Mouse (Mus musculus) layer of hippocampus, postnatal 25 days (tissue): ENCODE results near the gene Ncbp2. TPM values are rescaled to one million over a fixed set of nuclear protein-coding genes. Genes with fewer than 3 reads are reported as not detected.

Source experiments
- DNase-seq, 2 experiments: peaks; one replicate each; pipeline ENCODE4 v3.0.0; 2022; ENCODE audit warnings: mixed read lengths in 2 of 2, low spot score in 1 of 2; ENCODE audit errors: extremely low spot score in 1 of 2
- microRNA-seq, 2 experiments: library from miRNA; unstranded; fragments of <30 nt; microRNA quantifications; one replicate each; pipeline ENCODE4 v1.2.0; 2021
- total RNA-seq, 2 experiments: library from RNA; stranded (reverse); gene quantifications; 2 replicates each; pipeline ENCODE4 v1.2.3; 2021

The Ncbp2 gene
- total RNA-seq, 2 experiments from 2014 or later: 49.9 to 55.3 TPM

DNA sequence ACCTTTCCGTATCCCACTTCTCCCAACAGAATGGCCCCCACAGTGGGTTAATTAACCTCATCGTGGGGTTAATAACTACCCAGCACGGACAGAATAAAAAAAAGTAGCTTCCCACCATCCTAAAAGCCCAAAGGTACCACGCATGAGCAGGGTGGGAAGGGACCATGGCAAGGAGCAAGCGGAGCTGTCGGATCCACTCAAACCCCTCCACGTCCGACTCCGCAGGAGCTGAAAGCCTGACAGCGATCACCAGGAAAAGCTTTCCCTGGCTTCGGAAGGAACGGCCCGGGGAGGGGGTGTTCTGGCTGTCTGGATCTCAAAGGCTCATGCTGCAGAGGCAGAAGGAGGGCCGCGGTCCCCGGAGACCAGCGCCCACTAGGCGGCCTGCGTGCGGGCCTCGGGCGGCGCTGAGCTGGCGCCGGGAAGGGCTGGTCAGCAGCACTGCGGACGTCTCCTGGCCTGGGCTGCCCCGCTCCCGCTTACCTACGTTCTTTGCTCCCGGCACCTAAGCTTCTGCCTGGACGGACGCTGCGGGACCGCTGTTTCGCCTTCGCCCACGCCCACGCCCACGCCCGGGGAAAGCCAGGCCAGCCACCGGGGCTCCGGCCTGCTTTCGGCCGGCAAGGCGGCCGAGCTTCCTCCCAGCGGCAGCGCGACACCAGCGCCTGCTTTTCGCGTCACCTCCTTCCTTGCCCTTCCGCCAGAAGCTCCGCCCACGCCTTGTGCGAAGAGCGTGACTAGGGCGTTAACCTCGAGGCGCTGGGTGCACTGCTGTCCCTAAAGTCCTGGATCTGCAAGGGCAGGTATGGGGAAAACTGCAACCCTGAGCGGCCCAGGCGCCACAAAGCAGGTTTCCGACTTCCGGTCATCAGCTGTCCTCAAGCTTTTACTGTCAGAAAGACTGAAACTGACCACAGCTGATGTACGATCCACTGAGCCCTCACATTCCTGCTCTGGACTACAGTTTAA lies 54.5 kb downstream of the Ncbp2 start, which contains the start of gene Senp5:
Gene Senp5, minus strand, starts transcription at position 779 of the 969 bp plus-strand sequence.
- peak; percentile 73 to 83 for DNase-seq

DNA sequence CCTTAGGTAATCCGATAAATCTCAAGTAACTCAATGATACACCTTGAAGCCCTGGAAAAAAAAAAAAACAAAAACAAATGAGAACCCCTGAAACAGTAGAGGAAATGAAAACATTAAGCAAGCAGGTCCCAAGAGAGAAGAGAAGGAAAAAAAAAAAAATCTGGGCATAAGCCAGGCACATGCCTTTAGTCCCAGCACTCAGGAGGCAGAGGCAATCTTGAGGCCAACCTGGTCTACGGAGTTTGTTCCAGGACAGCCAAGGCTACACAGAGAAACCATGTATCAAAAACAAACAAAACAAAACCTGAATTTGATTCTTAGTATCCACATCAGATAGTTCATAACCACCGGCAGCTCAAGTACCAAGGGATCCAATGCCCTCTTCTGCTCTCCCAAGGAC lies 56.4 kb downstream of the Ncbp2 start:
- no peak for DNase-seq

- no peak for DNase-seq
These were observed 60.4 kb downstream of the Ncbp2 start for GRCm38 (mm10) chr16:32008529-32009293.

DNA sequence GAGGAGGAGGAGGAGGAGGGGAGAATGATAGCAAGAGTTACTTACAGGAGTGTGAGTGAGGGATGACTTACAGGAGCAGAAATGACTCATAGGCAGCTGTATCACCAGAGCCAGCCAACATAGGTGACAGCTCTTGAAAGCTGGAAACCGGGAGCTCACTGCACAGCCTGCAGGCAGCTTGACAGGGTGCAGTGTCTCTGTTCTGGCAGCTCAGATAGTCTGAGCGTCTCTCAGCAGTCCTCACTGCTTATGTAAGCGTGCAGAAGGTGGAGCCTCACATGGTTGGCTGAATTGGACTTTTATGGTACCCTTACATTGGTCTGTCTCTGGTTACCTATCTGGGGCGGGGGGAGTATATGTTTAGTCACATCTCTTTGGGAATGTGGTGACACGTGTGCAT lies 61.6 kb downstream of the Ncbp2 start:
- DNase-seq: peak in 1 of 2 experiments; percentile 24

- no peak for DNase-seq
These were observed 62.0 kb downstream of the Ncbp2 start for GRCm38 (mm10) chr16:32010330-32010729.

Small RNA genes lying within 50 kb of the gene (microRNA-seq; reads per million reads assigned to microRNA genes)
- gene Gm26269: 0 reads per million in 2 experiments

Other genes starting within 250 kb of the Ncbp2 start
- under 1 TPM; 0.16 to 0.17 TPM for gene Meltf, start 69.7 kb upstream of the Ncbp2 start, total RNA-seq
- gene Pigz, start 14.7 kb upstream of the Ncbp2 start, total RNA-seq: 10 to 100 TPM; 15.4 to 20.9 TPM
- 10 to 100 TPM; 42.2 to 49.5 TPM for gene 0610012G03Rik, start within 50 bp of the Ncbp2 start, total RNA-seq
- 10 to 100 TPM; 39.4 to 40.4 TPM for gene Senp5, start 54.8 kb downstream of the Ncbp2 start, total RNA-seq
- gene Pak2, start 130.8 kb downstream of the Ncbp2 start, total RNA-seq: 10 to 100 TPM; 29.9 to 30.6 TPM
- gene Pigx, start 151.2 kb downstream of the Ncbp2 start, total RNA-seq: 10 to 100 TPM; 21.9 to 29.5 TPM
- gene Cep19, start 151.3 kb downstream of the Ncbp2 start, total RNA-seq: 10 to 100 TPM; 62.9 to 65.4 TPM
- 10 to 100 TPM in 1 of 2 experiments, 1 to 10 TPM in 1; 8.9 to 10.6 TPM for gene Nrros, start 217.1 kb downstream of the Ncbp2 start, total RNA-seq
- not detected for gene Bex6, start 231.3 kb downstream of the Ncbp2 start, total RNA-seq